27 mouse cellular contexts compared by ENCODE assay signal in the genomic region with DNA sequence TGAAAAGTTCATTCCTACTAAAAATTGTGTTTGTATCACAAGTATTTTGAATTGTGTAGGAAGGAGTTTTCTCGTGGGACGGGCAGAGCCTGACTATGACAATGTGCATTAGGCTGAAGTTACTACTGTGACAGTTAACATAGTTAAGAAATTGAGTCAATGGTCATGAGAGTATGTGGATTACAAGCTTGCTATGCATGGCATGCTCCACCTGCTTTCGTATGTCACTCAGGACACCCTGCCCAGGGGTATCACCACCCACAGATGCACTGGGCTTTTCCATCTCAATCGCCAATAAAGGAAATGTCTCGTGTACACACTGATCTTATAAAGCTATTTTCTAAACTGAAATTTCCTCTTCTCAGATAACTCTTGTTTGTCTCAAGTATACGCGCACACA.
DNase-seq lines count a peak whose midpoint lies in the region; ATAC-seq and TF ChIP-seq lines count a peak whose summit lies in the region.
"Had no signal": no experiment of that assay in that cellular context is flagged by ENCODE, and none has a peak within 500 bp of the region (broad histone marks: within the 10 kb centered on the region; RNA-seq: fewer than 3 reads in every experiment).

No protein-coding gene starts in this region.

- no peak overlapping the region for H3ac ChIP-seq in C2C12 (ENCODE audit: control insufficient read depth, insufficient read length, low read depth)

- DNase-seq in retina, postnatal 1 day, result peak; percentile 2
- no peak for DNase-seq in retina, embryonic 14.5 days (ENCODE audit: low spot score)
- DNase-seq in limb, embryonic 14.5 days (ENCODE audit: low spot score), result peak; percentile 4
- no peak for DNase-seq in frontal cortex, adult 2 months (ENCODE audit: extremely low spot score in 1 of 2, low spot score in 1 of 2)
- no peak for DNase-seq in layer of hippocampus, postnatal 14 days (ENCODE audit: low spot score in 2 of 2)
- DNase-seq: adrenal gland, adult 2 months; adrenal gland, postnatal 14 days; B cell, adult 2 months; cerebellum, adult 11 months; cerebellum, adult 2 months; cerebellum, adult 9-11 months; cerebellum, postnatal 25 days; gastrocnemius, adult 2 months; gastrocnemius, postnatal 25 days; heart, adult 18-20 months; heart, postnatal 14 days; heart, postnatal 4 days had no signal

- no peaks in the 10 kb centered on the region for H3K79me2 ChIP-seq in C2C12 (ENCODE audit: control insufficient read depth, insufficient read depth)

- H3K4me3 ChIP-seq in C2C12 (ENCODE audit: insufficient read depth, poor library complexity, severe bottlenecking), result no peak overlapping the region
- H3K4me3 ChIP-seq in limb, embryonic 14.5 days (replicated peaks; ENCODE audit: low read length), result no peak overlapping the region
- H3K4me3 ChIP-seq: embryonic facial prominence, embryonic 13.5 days; forebrain, embryonic 10.5 days; forebrain, embryonic 13.5 days; gastrocnemius, adult 2 months; heart, embryonic 12.5 days; heart, embryonic 15.5 days had no signal

- no peaks in the 10 kb centered on the region for H3K79me3 ChIP-seq in C2C12 (ENCODE audit: low read depth)

- no peak overlapping the region for H3K27ac ChIP-seq in limb, embryonic 14.5 days (replicated peaks; ENCODE audit: low read depth, low read length)
- H3K27ac ChIP-seq: embryonic facial prominence, embryonic 13.5 days; forebrain, embryonic 10.5 days; forebrain, embryonic 13.5 days; gastrocnemius, adult 2 months; heart, embryonic 15.5 days; hindbrain, embryonic 14.5 days; hindbrain, postnatal 0 days had no signal

- no peak overlapping the region for H3K4me2 ChIP-seq in limb, embryonic 14.5 days (replicated peaks; ENCODE audit: low read depth, low read length, severe bottlenecking)
- H3K4me2 ChIP-seq: embryonic facial prominence, embryonic 13.5 days; forebrain, embryonic 13.5 days; heart, embryonic 12.5 days; heart, embryonic 15.5 days; hindbrain, embryonic 14.5 days had no signal

- H3K36me3 ChIP-seq in C2C12 (ENCODE audit: control insufficient read depth, insufficient read depth), result no peaks in the 10 kb centered on the region
- H3K36me3 ChIP-seq in limb, embryonic 14.5 days (ENCODE audit: control insufficient read depth, insufficient read depth, low read length), result no peaks in the 10 kb centered on the region
- H3K36me3 ChIP-seq: embryonic facial prominence, embryonic 13.5 days; forebrain, embryonic 10.5 days; heart, embryonic 12.5 days; heart, embryonic 15.5 days had no signal

- H3K4me1 ChIP-seq in limb, embryonic 14.5 days (ENCODE audit: control insufficient read depth, insufficient read depth, low read length), result no peaks in the 10 kb centered on the region
- H3K4me1 ChIP-seq: forebrain, embryonic 13.5 days; heart, embryonic 12.5 days had no signal

- H3K27me3 ChIP-seq in C2C12 (ENCODE audit: control insufficient read depth, insufficient read depth, insufficient read length), result no peaks in the 10 kb centered on the region
- no peaks in the 10 kb centered on the region for H3K27me3 ChIP-seq in limb, embryonic 14.5 days (ENCODE audit: control insufficient read depth, insufficient read depth, low read length)
- H3K27me3 ChIP-seq: embryonic facial prominence, embryonic 13.5 days; forebrain, embryonic 13.5 days; heart, embryonic 12.5 days; heart, embryonic 15.5 days had no signal

- no peaks in the 10 kb centered on the region for H3K9me3 ChIP-seq in limb, embryonic 14.5 days (ENCODE audit: control insufficient read depth, low read length)
- H3K9me3 ChIP-seq: embryonic facial prominence, embryonic 13.5 days; forebrain, embryonic 10.5 days; forebrain, embryonic 13.5 days; heart, embryonic 12.5 days; heart, embryonic 15.5 days had no signal

- no peak for TF ChIP-seq POLR2A in limb, embryonic 14.5 days (IDR thresholded peaks at IDR 0.05; ENCODE audit: borderline replicate concordance, extremely low read depth, insufficient read depth, insufficient read length)

- H3K9ac ChIP-seq in limb, embryonic 14.5 days (ENCODE audit: low read depth, low read length, severe bottlenecking), result no peak overlapping the region
- H3K9ac ChIP-seq: embryonic facial prominence, embryonic 13.5 days; forebrain, embryonic 13.5 days; heart, embryonic 12.5 days; heart, embryonic 15.5 days; hindbrain, embryonic 14.5 days had no signal

- WGBS in limb, embryonic 14.5 days, result 82% methylated on average over 7 of the region's 7 CpGs

- no peak for TF ChIP-seq CTCF in C2C12 (IDR thresholded peaks at IDR 0.05; ENCODE audit: control insufficient read depth, insufficient read depth, insufficient read length)

- ATAC-seq in limb, embryonic 14.5 days (ENCODE audit: low FRiP score, low read depth), result peak; percentile 70; the same call in 1 of the 2 replicates
- ATAC-seq: forebrain, embryonic 13.5 days; forebrain, embryonic 16.5 days; hindbrain, postnatal 0 days; intestine, embryonic 16.5 days had no signal

TF ChIP-seq in C2C12, 6 proteins besides CTCF, POLR2A, EP300 and RAD21:
- TF ChIP-seq USF1 (IDR thresholded peaks at IDR 0.05; ENCODE audit: low read depth) (no peak), MYOD1 (IDR thresholded peaks at IDR 0.05; ENCODE audit: control insufficient read depth, insufficient read length, low read depth) (peak; percentile 75)

Comparison
In these comparisons a context has a peak if more than half of its experiments do, and no peak if none do; other contexts are left out.
1. DNase-seq: peak in retina, postnatal 1 day (single experiment) and limb, embryonic 14.5 days (single experiment); none in retina, embryonic 14.5 days (single experiment), frontal cortex, adult 2 months (0 of 2) and layer of hippocampus, postnatal 14 days (0 of 2).